Mouse (Mus musculus): ENCODE measurements around the gene Top3a.

The Top3a gene

GRCm38 (mm10) chr11:60777801-60778370 is 721 bp upstream of the Top3a start:
- in situ Hi-C loops (cut with MboI; ENCODE audit: low pct_unique_long_range_greater_than_20kb in 1 of 2, low sequenced_read_pairs in 2 of 2, unreplicated experiment in 1 of 2), result no loop called here

- in situ Hi-C loops (cut with MboI; ENCODE audit: low pct_unique_long_range_greater_than_20kb in 1 of 2, low sequenced_read_pairs in 2 of 2, unreplicated experiment in 1 of 2), result no loop called here
These were observed 897 bp downstream of the Top3a start for GRCm38 (mm10) chr11:60776107-60776828.

- in situ Hi-C loops (cut with MboI; ENCODE audit: low pct_unique_long_range_greater_than_20kb in 1 of 2, low sequenced_read_pairs in 2 of 2, unreplicated experiment in 1 of 2), result no loop called here
These were observed 1.6 kb downstream of the Top3a start for GRCm38 (mm10) chr11:60775578-60775977.

GRCm38 (mm10) chr11:60774841-60775240 is 2.3 kb downstream of the Top3a start:
- in situ Hi-C loops (cut with MboI; ENCODE audit: low pct_unique_long_range_greater_than_20kb in 1 of 2, low sequenced_read_pairs in 2 of 2, unreplicated experiment in 1 of 2), result no loop called here

- in situ Hi-C loops (cut with MboI; ENCODE audit: low pct_unique_long_range_greater_than_20kb in 1 of 2, low sequenced_read_pairs in 2 of 2, unreplicated experiment in 1 of 2), result no loop called here
These were observed 2.9 kb downstream of the Top3a start for GRCm38 (mm10) chr11:60774158-60774689.

GRCm38 (mm10) chr11:60772161-60772560 is 5.0 kb downstream of the Top3a start:
- in situ Hi-C loops (cut with MboI; ENCODE audit: low pct_unique_long_range_greater_than_20kb in 1 of 2, low sequenced_read_pairs in 2 of 2, unreplicated experiment in 1 of 2), result no loop called here

GRCm38 (mm10) chr11:60770776-60771175 is 6.4 kb downstream of the Top3a start:
- in situ Hi-C loops (cut with MboI; ENCODE audit: low pct_unique_long_range_greater_than_20kb in 1 of 2, low sequenced_read_pairs in 2 of 2, unreplicated experiment in 1 of 2), result no loop called here

GRCm38 (mm10) chr11:60769322-60769721 is 7.8 kb downstream of the Top3a start:
- in situ Hi-C loops (cut with MboI; ENCODE audit: low pct_unique_long_range_greater_than_20kb in 1 of 2, low sequenced_read_pairs in 2 of 2, unreplicated experiment in 1 of 2), result no loop called here

- in situ Hi-C loops (cut with MboI; ENCODE audit: low pct_unique_long_range_greater_than_20kb in 1 of 2, low sequenced_read_pairs in 2 of 2, unreplicated experiment in 1 of 2), result no loop called here
These were observed 10.2 kb downstream of the Top3a start for GRCm38 (mm10) chr11:60766969-60767368.

- in situ Hi-C loops (cut with MboI; ENCODE audit: low pct_unique_long_range_greater_than_20kb in 1 of 2, low sequenced_read_pairs in 2 of 2, unreplicated experiment in 1 of 2), result no loop called here
These were observed 15.5 kb downstream of the Top3a start for GRCm38 (mm10) chr11:60761681-60762080.

GRCm38 (mm10) chr11:60755570-60755969 is 21.6 kb downstream of the Top3a start:
- in situ Hi-C loops (cut with MboI; ENCODE audit: low pct_unique_long_range_greater_than_20kb in 1 of 2, low sequenced_read_pairs in 2 of 2, unreplicated experiment in 1 of 2), result no loop called here

GRCm38 (mm10) chr11:60740321-60740720 is 36.8 kb downstream of the Top3a start:
- in situ Hi-C loops (cut with MboI; ENCODE audit: low pct_unique_long_range_greater_than_20kb in 1 of 2, low sequenced_read_pairs in 2 of 2, unreplicated experiment in 1 of 2), result no loop called here

GRCm38 (mm10) chr11:60737450-60737849 is 39.7 kb downstream of the Top3a start:
- in situ Hi-C loops (cut with MboI; ENCODE audit: low pct_unique_long_range_greater_than_20kb in 1 of 2, low sequenced_read_pairs in 2 of 2, unreplicated experiment in 1 of 2), result no loop called here

GRCm38 (mm10) chr11:60736491-60736890 is 40.7 kb downstream of the Top3a start:
- in situ Hi-C loops (cut with MboI; ENCODE audit: low pct_unique_long_range_greater_than_20kb in 1 of 2, low sequenced_read_pairs in 2 of 2, unreplicated experiment in 1 of 2), result no loop called here

- in situ Hi-C loops (cut with MboI; ENCODE audit: low pct_unique_long_range_greater_than_20kb in 1 of 2, low sequenced_read_pairs in 2 of 2, unreplicated experiment in 1 of 2), result no loop called here
These were observed 42.0 kb downstream of the Top3a start for GRCm38 (mm10) chr11:60735191-60735590.

GRCm38 (mm10) chr11:60734206-60734605 is 43.0 kb downstream of the Top3a start:
- in situ Hi-C loops (cut with MboI; ENCODE audit: low pct_unique_long_range_greater_than_20kb in 1 of 2, low sequenced_read_pairs in 2 of 2, unreplicated experiment in 1 of 2), result no loop called here

GRCm38 (mm10) chr11:60731251-60731650 is 45.9 kb downstream of the Top3a start:
- in situ Hi-C loops (cut with MboI; ENCODE audit: low pct_unique_long_range_greater_than_20kb in 1 of 2, low sequenced_read_pairs in 2 of 2, unreplicated experiment in 1 of 2), result no loop called here

GRCm38 (mm10) chr11:60730169-60730568 is 47.0 kb downstream of the Top3a start:
- in situ Hi-C loops (cut with MboI; ENCODE audit: low pct_unique_long_range_greater_than_20kb in 1 of 2, low sequenced_read_pairs in 2 of 2, unreplicated experiment in 1 of 2), result no loop called here

- in situ Hi-C loops (cut with MboI; ENCODE audit: low pct_unique_long_range_greater_than_20kb in 1 of 2, low sequenced_read_pairs in 2 of 2, unreplicated experiment in 1 of 2), result no loop called here
These were observed 47.9 kb downstream of the Top3a start for GRCm38 (mm10) chr11:60729217-60729641.

- in situ Hi-C loops (cut with MboI; ENCODE audit: low pct_unique_long_range_greater_than_20kb in 1 of 2, low sequenced_read_pairs in 2 of 2, unreplicated experiment in 1 of 2), result no loop called here
These were observed 48.9 kb downstream of the Top3a start, which contains the start of gene Mief2 for GRCm38 (mm10) chr11:60728260-60728761. TSS of gene Mief2 (plus strand) at chr11:60728398.

All from mouse embryonic stem cell (cell line).